Mouse (Mus musculus): ENCODE results near the gene Pck1. TPM values are rescaled to one million over a fixed set of nuclear protein-coding genes. Genes with fewer than 3 reads are reported as not detected.

Pck1 gene
- total RNA-seq, 2 experiments from 2014 or later: 1.9 TPM; not detected in 1

GRCm38 (mm10) chr2:173186047-173186943 is 33.4 kb downstream of the Pck1 start:
- peak; percentile 57; the same call in 1 of the 2 replicates for ATAC-seq (replicated peaks; ENCODE audit: low FRiP score, poor library complexity, severe bottlenecking)

- ATAC-seq (replicated peaks; ENCODE audit: low FRiP score, poor library complexity, severe bottlenecking): no peak
Observed at GRCm38 (mm10) chr2:173187182-173187855, 34.5 kb downstream of the Pck1 start.

DNA sequence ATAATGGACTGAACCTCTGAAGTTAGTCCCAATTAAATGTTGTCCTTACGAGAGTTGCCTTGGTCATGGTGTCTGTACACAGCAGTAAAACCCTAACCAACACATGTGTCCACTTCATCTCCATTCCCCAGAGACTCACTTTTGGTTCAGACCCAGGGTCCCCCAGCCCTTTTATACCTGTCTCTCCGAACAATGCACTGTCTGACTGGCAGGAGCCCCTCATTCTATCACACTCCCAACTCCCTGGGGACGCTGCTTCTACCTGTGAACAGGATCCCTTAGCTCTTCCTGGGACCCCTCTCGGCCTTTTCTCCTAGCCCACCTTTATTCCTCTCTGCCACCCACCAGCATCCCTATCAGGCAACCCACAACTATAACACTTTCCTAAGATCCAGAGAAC is 41.9 kb downstream of the Pck1 start:
- no peak for ATAC-seq (replicated peaks; ENCODE audit: low FRiP score, poor library complexity, severe bottlenecking)

GRCm38 (mm10) chr2:173202924-173203689 is 50.3 kb downstream of the Pck1 start:
- no peak for ATAC-seq (replicated peaks; ENCODE audit: low FRiP score, poor library complexity, severe bottlenecking)

- ATAC-seq (replicated peaks; ENCODE audit: low FRiP score, poor library complexity, severe bottlenecking): no peak
Observed at GRCm38 (mm10) chr2:173203726-173204125, 50.9 kb downstream of the Pck1 start.

- ATAC-seq (replicated peaks; ENCODE audit: low FRiP score, poor library complexity, severe bottlenecking): no peak
Observed at GRCm38 (mm10) chr2:173204671-173205070, 51.8 kb downstream of the Pck1 start.

GRCm38 (mm10) chr2:173205563-173206099 is 52.8 kb downstream of the Pck1 start:
- no peak for ATAC-seq (replicated peaks; ENCODE audit: low FRiP score, poor library complexity, severe bottlenecking)

DNA sequence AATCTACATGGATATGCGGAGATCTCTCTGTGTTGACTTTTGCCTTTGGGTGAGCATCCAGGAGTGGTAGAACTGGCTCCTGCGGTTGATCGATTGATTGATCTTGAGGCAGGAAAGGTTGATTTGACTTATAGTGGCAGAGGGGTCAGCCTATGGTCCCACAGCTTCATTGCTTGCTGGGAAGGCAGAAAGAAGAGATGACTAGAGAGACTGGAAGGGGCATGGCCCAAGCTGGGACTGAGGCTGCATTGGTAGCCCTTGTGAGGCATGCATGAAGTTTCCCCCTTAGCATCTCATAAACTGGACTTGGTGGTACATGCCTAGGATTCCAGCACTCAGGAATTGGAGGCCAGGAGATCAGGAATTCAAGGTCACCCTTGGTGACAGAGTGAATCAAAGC is 54.2 kb downstream of the Pck1 start:
- no peak for ATAC-seq (replicated peaks; ENCODE audit: low FRiP score, poor library complexity, severe bottlenecking)

Other genes starting within 250 kb of the Pck1 start
- gene Bmp7, start 212.7 kb upstream of the Pck1 start, total RNA-seq (2015; ENCODE audit: low replicate concordance): 0.36 TPM in 1 of 2 replicates, not detected in the other
- gene Bmp7, start 212.7 kb upstream of the Pck1 start, total RNA-seq (2017; ENCODE audit: low replicate concordance): not detected in 2 replicates
- not detected in 2 replicates for gene Spo11, start 175.3 kb upstream of the Pck1 start, total RNA-seq (2015; ENCODE audit: low replicate concordance)
- gene Spo11, start 175.3 kb upstream of the Pck1 start, total RNA-seq (2017; ENCODE audit: low replicate concordance): not detected in 2 replicates
- gene Rae1, start 152.9 kb upstream of the Pck1 start, total RNA-seq (2015; ENCODE audit: low replicate concordance): 42.3 and 93.0 TPM in 2 replicates
- gene Rae1, start 152.9 kb upstream of the Pck1 start, total RNA-seq (2017; ENCODE audit: low replicate concordance): 40.6 and 66.0 TPM in 2 replicates
- 671 and 849 TPM in 2 replicates for gene Rbm38, start 132.6 kb upstream of the Pck1 start, total RNA-seq (2015; ENCODE audit: low replicate concordance)
- gene Rbm38, start 132.6 kb upstream of the Pck1 start, total RNA-seq (2017; ENCODE audit: low replicate concordance): 216 and 291 TPM in 2 replicates
- not detected in 2 replicates for gene Ctcfl, start 33.5 kb upstream of the Pck1 start, total RNA-seq (2015; ENCODE audit: low replicate concordance)
- gene Ctcfl, start 33.5 kb upstream of the Pck1 start, total RNA-seq (2017; ENCODE audit: low replicate concordance): not detected in 2 replicates
- gene Zbp1, start 65.9 kb downstream of the Pck1 start, total RNA-seq (2015; ENCODE audit: low replicate concordance): 2.2 TPM in 1 of 2 replicates, not detected in the other
- gene Zbp1, start 65.9 kb downstream of the Pck1 start, total RNA-seq (2017; ENCODE audit: low replicate concordance): 1.2 and 9.6 TPM in 2 replicates
- 0.36 TPM in 1 of 2 replicates, not detected in the other for gene Pmepa1, start 123.5 kb downstream of the Pck1 start, total RNA-seq (2015; ENCODE audit: low replicate concordance)
- not detected in 2 replicates for gene Pmepa1, start 123.5 kb downstream of the Pck1 start, total RNA-seq (2017; ENCODE audit: low replicate concordance)